Mouse (Mus musculus): ENCODE data around the gene Uck1. TPM values are rescaled to one million over a fixed set of nuclear protein-coding genes. Genes with fewer than 3 reads are reported as not detected.

The Uck1 gene
- polyA plus RNA-seq, 1 experiment from 2014 or later: 76.0 TPM

GRCm38 (mm10) chr2:32217656-32218055 lies 42.3 kb downstream of the Uck1 start:
- Histone ChIP-seq H3K27me3 (ENCODE audit: control insufficient read depth, insufficient read depth, low read length) (no peaks in the 10 kb centered on the region), H3K4me3 (replicated peaks; ENCODE audit: low read length) (no peak overlapping the region), H3K9me3 (ENCODE audit: control insufficient read depth, low read length) (no peaks in the 10 kb centered on the region), H3K4me1 (replicated peaks; ENCODE audit: control insufficient read depth, insufficient read depth, low read length) (no peaks in the 10 kb centered on the region), H3K9ac (no peak overlapping the region), H3K27ac (no peak overlapping the region), H3K36me3 (replicated peaks; ENCODE audit: control insufficient read depth, insufficient read depth) (peaks cover 100% of the 10 kb centered on the region), H3K4me2 (replicated peaks) (no peak overlapping the region)
- WGBS: 93% methylated on average over 8 of the region's 8 CpGs
- no peak for ATAC-seq (ENCODE audit: low FRiP score)
- DNase-seq (ENCODE audit: low spot score): no peak

- no peak for DNase-seq (ENCODE audit: low spot score)
- Histone ChIP-seq H3K27ac (no peak overlapping the region), H3K27me3 (ENCODE audit: control insufficient read depth, insufficient read depth, low read length) (no peaks in the 10 kb centered on the region), H3K4me3 (replicated peaks; ENCODE audit: low read length) (no peak overlapping the region), H3K4me1 (replicated peaks; ENCODE audit: control insufficient read depth, insufficient read depth, low read length) (no peaks in the 10 kb centered on the region), H3K9ac (no peak overlapping the region), H3K36me3 (replicated peaks; ENCODE audit: control insufficient read depth, insufficient read depth) (peaks cover 100% of the 10 kb centered on the region), H3K9me3 (ENCODE audit: control insufficient read depth, low read length) (no peaks in the 10 kb centered on the region), H3K4me2 (replicated peaks) (no peak overlapping the region)
- WGBS: 82% methylated on average over 10 of the region's 10 CpGs
- ATAC-seq (ENCODE audit: low FRiP score): no peak
These were observed 43.5 kb downstream of the Uck1 start for GRCm38 (mm10) chr2:32216506-32216905.

GRCm38 (mm10) chr2:32215576-32215975 lies 44.4 kb downstream of the Uck1 start:
- WGBS: 92% methylated on average over 10 of the region's 10 CpGs
- Histone ChIP-seq H3K9ac (no peak overlapping the region), H3K4me3 (replicated peaks; ENCODE audit: low read length) (no peak overlapping the region), H3K27ac (no peak overlapping the region), H3K36me3 (replicated peaks; ENCODE audit: control insufficient read depth, insufficient read depth) (peaks cover 100% of the 10 kb centered on the region), H3K4me2 (replicated peaks) (no peak overlapping the region), H3K4me1 (replicated peaks; ENCODE audit: control insufficient read depth, insufficient read depth, low read length) (no peaks in the 10 kb centered on the region), H3K9me3 (ENCODE audit: control insufficient read depth, low read length) (no peaks in the 10 kb centered on the region), H3K27me3 (ENCODE audit: control insufficient read depth, insufficient read depth, low read length) (no peaks in the 10 kb centered on the region)
- no peak for ATAC-seq (ENCODE audit: low FRiP score)
- no peak for DNase-seq (ENCODE audit: low spot score)

GRCm38 (mm10) chr2:32213000-32213399 lies 47.0 kb downstream of the Uck1 start:
- Histone ChIP-seq H3K9me3 (ENCODE audit: control insufficient read depth, low read length) (no peaks in the 10 kb centered on the region), H3K4me2 (replicated peaks) (no peak overlapping the region), H3K27me3 (ENCODE audit: control insufficient read depth, insufficient read depth, low read length) (no peaks in the 10 kb centered on the region), H3K27ac (no peak overlapping the region), H3K4me3 (replicated peaks; ENCODE audit: low read length) (no peak overlapping the region), H3K4me1 (replicated peaks; ENCODE audit: control insufficient read depth, insufficient read depth, low read length) (no peaks in the 10 kb centered on the region), H3K9ac (no peak overlapping the region), H3K36me3 (replicated peaks; ENCODE audit: control insufficient read depth, insufficient read depth) (peaks cover 100% of the 10 kb centered on the region)
- WGBS: 63% methylated on average over 10 of the region's 10 CpGs
- ATAC-seq (ENCODE audit: low FRiP score) (no peak), DNase-seq (ENCODE audit: low spot score) (no peak)

DNA sequence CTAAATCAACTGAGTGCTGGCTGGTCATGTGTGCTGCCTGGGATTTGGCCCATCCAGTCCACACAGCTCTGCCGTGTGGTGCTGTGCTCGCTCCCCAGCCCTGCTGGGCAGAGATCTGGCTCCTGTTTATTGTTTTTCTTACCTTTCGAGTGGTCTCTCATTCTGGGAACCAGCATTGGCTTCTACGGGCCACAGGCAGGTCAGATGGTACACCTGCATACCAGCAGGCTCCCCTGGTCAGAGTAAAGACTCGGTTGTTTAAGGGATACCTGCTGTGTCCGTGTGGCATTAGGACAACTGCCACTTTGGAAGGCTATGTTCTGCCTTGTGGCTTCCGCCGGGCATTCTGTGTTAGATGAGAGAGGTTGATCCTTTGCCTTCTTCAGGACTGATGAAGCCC lies 48.3 kb downstream of the Uck1 start:
- H3K27me3 ChIP-seq (ENCODE audit: control insufficient read depth, insufficient read depth, low read length): no peaks in the 10 kb centered on the region
- WGBS: 91% methylated on average over 8 of the region's 8 CpGs
- H3K36me3 ChIP-seq (replicated peaks; ENCODE audit: control insufficient read depth, insufficient read depth): peaks cover 100% of the 10 kb centered on the region
- no peak overlapping the region for H3K27ac ChIP-seq
- no peaks in the 10 kb centered on the region for H3K9me3 ChIP-seq (ENCODE audit: control insufficient read depth, low read length)
- H3K4me3 ChIP-seq (replicated peaks; ENCODE audit: low read length): no peak overlapping the region
- no peak for ATAC-seq (ENCODE audit: low FRiP score)
- no peak for DNase-seq (ENCODE audit: low spot score)
- no peaks in the 10 kb centered on the region for H3K4me1 ChIP-seq (replicated peaks; ENCODE audit: control insufficient read depth, insufficient read depth, low read length)
- H3K4me2 ChIP-seq (replicated peaks): no peak overlapping the region
- H3K9ac ChIP-seq: no peak overlapping the region

GRCm38 (mm10) chr2:32207682-32208081 lies 52.3 kb downstream of the Uck1 start:
- Histone ChIP-seq H3K4me3 (replicated peaks; ENCODE audit: low read length) (no peak overlapping the region), H3K9me3 (ENCODE audit: control insufficient read depth, low read length) (no peaks in the 10 kb centered on the region), H3K4me2 (replicated peaks) (no peak overlapping the region), H3K27ac (no peak overlapping the region), H3K9ac (no peak overlapping the region), H3K36me3 (replicated peaks; ENCODE audit: control insufficient read depth, insufficient read depth) (peaks cover 100% of the 10 kb centered on the region), H3K27me3 (ENCODE audit: control insufficient read depth, insufficient read depth, low read length) (no peaks in the 10 kb centered on the region), H3K4me1 (replicated peaks; ENCODE audit: control insufficient read depth, insufficient read depth, low read length) (no peaks in the 10 kb centered on the region)
- DNase-seq (ENCODE audit: low spot score): no peak
- 88% methylated on average over 1 of the region's 1 CpGs for WGBS
- ATAC-seq (ENCODE audit: low FRiP score): no peak

Other genes with a start within 250 kb of the Uck1 start
- 0.52 and 0.56 TPM in 2 replicates for gene Fam78a, start 175.3 kb downstream of the Uck1 start, polyA plus RNA-seq (2014; fragmentation: Nextera tagmentation; extraction: Ambion mirVana)
- 22.4 and 27.5 TPM in 2 replicates for gene Plpp7, start 164.6 kb downstream of the Uck1 start, polyA plus RNA-seq (2014; fragmentation: Nextera tagmentation; extraction: Ambion mirVana)
- gene Prrc2b, start 109.1 kb downstream of the Uck1 start, polyA plus RNA-seq (2014; fragmentation: Nextera tagmentation; extraction: Ambion mirVana): 105 and 119 TPM in 2 replicates
- gene Pomt1, start 23.6 kb downstream of the Uck1 start, polyA plus RNA-seq (2014; fragmentation: Nextera tagmentation; extraction: Ambion mirVana): 26.5 and 30.8 TPM in 2 replicates
- gene Golga2, start 27.2 kb upstream of the Uck1 start, polyA plus RNA-seq (2014; fragmentation: Nextera tagmentation; extraction: Ambion mirVana): 26.4 and 29.6 TPM in 2 replicates
- 192 and 221 TPM in 2 replicates for gene Swi5, start 27.9 kb upstream of the Uck1 start, polyA plus RNA-seq (2014; fragmentation: Nextera tagmentation; extraction: Ambion mirVana)
- gene Ciz1, start 92.2 kb upstream of the Uck1 start, polyA plus RNA-seq (2014; fragmentation: Nextera tagmentation; extraction: Ambion mirVana): 47.5 and 49.1 TPM in 2 replicates
- 123 and 132 TPM in 2 replicates for gene Dnm1, start 93.2 kb upstream of the Uck1 start, polyA plus RNA-seq (2014; fragmentation: Nextera tagmentation; extraction: Ambion mirVana)
- 170 and 175 TPM in 2 replicates for gene 1110008P14Rik, start 121.8 kb upstream of the Uck1 start, polyA plus RNA-seq (2014; fragmentation: Nextera tagmentation; extraction: Ambion mirVana)
- 0.78 and 1.3 TPM in 2 replicates for gene Lcn2, start 128.1 kb upstream of the Uck1 start, polyA plus RNA-seq (2014; fragmentation: Nextera tagmentation; extraction: Ambion mirVana)
- gene Ptges2, start 135.7 kb upstream of the Uck1 start, polyA plus RNA-seq (2014; fragmentation: Nextera tagmentation; extraction: Ambion mirVana): 58.1 and 58.9 TPM in 2 replicates
- 5.3 TPM in 2 replicates for gene Naif1, start 190.3 kb upstream of the Uck1 start, polyA plus RNA-seq (2014; fragmentation: Nextera tagmentation; extraction: Ambion mirVana)
- 39.2 and 42.9 TPM in 2 replicates for gene Slc25a25, start 191.3 kb upstream of the Uck1 start, polyA plus RNA-seq (2014; fragmentation: Nextera tagmentation; extraction: Ambion mirVana)

Data from hindbrain, embryonic 14.5 days (tissue).